Mouse (Mus musculus) common myeloid progenitor, adult 5-6 weeks (primary cell): Measurements from ENCODE around the gene Acaa1b. TPM values are rescaled to one million over a fixed set of nuclear protein-coding genes. Genes with fewer than 3 reads are reported as not detected.

ENCODE experiments used
- ATAC-seq: replicated peaks from 2 replicates; pipeline ENCODE4 v1.8.0; 2016; ENCODE audit warnings: low read depth, mild to moderate bottlenecking, moderate TSS enrichment, inconsistent platforms; ENCODE audit not compliant: poor library complexity, severe bottlenecking
- total RNA-seq: library from RNA; stranded (forward); fragments of 200-1000, 187-1606 nt; gene quantifications from 2 replicates; pipeline ENCODE4 v1.2.3, GENCODE M21; 2017

Gene Acaa1b
- total RNA-seq, 1 experiment from 2014 or later, result not detected

- no peak for ATAC-seq
Observed at GRCm38 (mm10) chr9:119145137-119145536, 11.8 kb downstream of the Acaa1b start.

GRCm38 (mm10) chr9:119144696-119145095 lies 12.2 kb downstream of the Acaa1b start:
- ATAC-seq, result no peak

GRCm38 (mm10) chr9:119143372-119143771 lies 13.5 kb downstream of the Acaa1b start:
- ATAC-seq, result no peak

- ATAC-seq, result no peak
Observed at GRCm38 (mm10) chr9:119142066-119142465, 14.8 kb downstream of the Acaa1b start.

- no peak for ATAC-seq
Observed at GRCm38 (mm10) chr9:119138836-119139235, 18.1 kb downstream of the Acaa1b start.

- ATAC-seq, result no peak
Observed at GRCm38 (mm10) chr9:119130692-119131091, 26.2 kb downstream of the Acaa1b start.

- ATAC-seq, result no peak
Observed at GRCm38 (mm10) chr9:119128436-119129181, 28.3 kb downstream of the Acaa1b start.

GRCm38 (mm10) chr9:119122596-119123369 lies 34.1 kb downstream of the Acaa1b start:
- ATAC-seq, result no peak

GRCm38 (mm10) chr9:119120168-119120560 lies 36.7 kb downstream of the Acaa1b start:
- no peak for ATAC-seq

- ATAC-seq, result no peak
Observed at GRCm38 (mm10) chr9:119119409-119120167, 37.3 kb downstream of the Acaa1b start.

GRCm38 (mm10) chr9:119114911-119115310 lies 42.0 kb downstream of the Acaa1b start:
- ATAC-seq, result no peak

GRCm38 (mm10) chr9:119110640-119111039 lies 46.3 kb downstream of the Acaa1b start:
- ATAC-seq, result no peak

- ATAC-seq, result no peak
Observed at GRCm38 (mm10) chr9:119109685-119110353, 47.1 kb downstream of the Acaa1b start.

- no peak for ATAC-seq
Observed at GRCm38 (mm10) chr9:119107566-119107965, 49.3 kb downstream of the Acaa1b start.

- ATAC-seq, result no peak; the same call in 1 of the 2 replicates
Observed at GRCm38 (mm10) chr9:119102783-119103113, 54.1 kb downstream of the Acaa1b start.

- peak; percentile 94 for ATAC-seq
Observed at GRCm38 (mm10) chr9:119101992-119102782, 54.7 kb downstream of the Acaa1b start, which contains the start of gene Dlec1. TSS of gene Dlec1 (plus strand) at chr9:119102478.

GRCm38 (mm10) chr9:119100177-119100898 lies 56.6 kb downstream of the Acaa1b start:
- ATAC-seq, result no peak
